Mouse (Mus musculus): ENCODE data around the gene Bmx. TPM values are rescaled to one million over a fixed set of nuclear protein-coding genes. Genes with fewer than 3 reads are reported as not detected.

Bmx gene
- polyA plus RNA-seq, 1 experiment = 2.9 TPM

DNA sequence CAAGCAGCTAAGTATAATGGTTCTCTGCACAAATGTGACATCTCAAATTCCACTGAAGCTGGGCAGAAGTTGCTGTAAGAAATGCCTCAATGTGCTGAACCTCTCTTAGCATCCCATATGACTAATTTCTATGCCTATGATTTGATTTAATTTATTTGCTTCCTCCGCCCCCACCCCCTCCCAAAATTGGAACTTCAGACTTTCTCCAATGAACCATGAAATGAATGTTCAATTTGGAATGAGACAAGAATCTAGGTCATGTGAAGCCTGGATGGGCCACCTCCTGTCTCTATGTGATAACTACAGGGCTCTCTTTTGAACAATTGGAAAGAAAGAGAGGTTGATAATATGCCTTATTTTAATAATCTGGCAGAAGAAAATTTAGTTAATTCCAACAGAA lies 82.7 kb downstream of the Bmx start:
- DNase-seq (ENCODE audit: low spot score) = no peak

- DNase-seq (ENCODE audit: low spot score) = no peak
These were observed 84.1 kb downstream of the Bmx start for GRCm38 (mm10) chrX:164173880-164174279.

- DNase-seq (ENCODE audit: low spot score) = no peak
These were observed 87.0 kb downstream of the Bmx start for GRCm38 (mm10) chrX:164171034-164171433.

GRCm38 (mm10) chrX:164164681-164165080 lies 93.3 kb downstream of the Bmx start:
- DNase-seq (ENCODE audit: low spot score) = no peak

DNA sequence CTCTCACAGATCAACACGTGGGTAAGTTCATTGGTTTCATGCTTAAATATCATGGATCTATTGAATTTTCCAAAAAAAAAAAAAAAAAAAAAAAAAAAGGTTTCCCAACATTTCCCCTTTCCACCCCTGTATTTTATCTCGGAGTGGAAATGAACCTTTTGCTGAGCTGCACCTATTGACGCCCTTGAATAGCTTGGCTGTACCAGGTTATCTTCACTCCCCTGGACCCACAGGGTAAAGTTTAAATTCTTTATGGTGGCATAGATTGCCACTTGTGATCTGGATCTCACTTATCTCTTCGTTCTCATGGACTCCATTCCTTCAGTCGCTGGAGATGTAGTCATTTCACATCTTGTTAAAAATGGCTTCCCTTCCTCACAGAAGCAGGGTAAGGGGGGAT lies 103.4 kb downstream of the Bmx start:
- no peak for DNase-seq (ENCODE audit: low spot score)

GRCm38 (mm10) chrX:164153606-164154005 lies 104.4 kb downstream of the Bmx start:
- DNase-seq (ENCODE audit: low spot score) = no peak

DNA sequence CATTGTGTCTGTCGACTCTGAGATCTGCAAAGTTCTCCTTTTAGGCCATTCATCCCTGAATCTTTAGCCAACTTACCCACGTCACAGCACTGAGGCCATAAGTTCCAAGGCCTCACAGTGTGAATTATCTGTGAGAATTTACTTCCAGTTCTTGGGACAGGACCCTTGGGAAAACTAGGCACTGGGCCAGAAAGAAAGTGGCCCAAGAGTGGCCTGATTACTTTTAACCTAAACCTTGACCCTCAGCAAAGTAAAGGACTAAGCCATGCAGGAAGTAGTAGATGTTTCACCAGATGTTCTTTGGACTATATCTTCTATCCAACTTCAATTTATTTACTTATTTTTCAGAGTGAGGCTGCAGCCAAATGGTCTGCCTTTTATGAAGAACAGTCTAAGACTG lies 105.3 kb downstream of the Bmx start:
- no peak for DNase-seq (ENCODE audit: low spot score)

DNA sequence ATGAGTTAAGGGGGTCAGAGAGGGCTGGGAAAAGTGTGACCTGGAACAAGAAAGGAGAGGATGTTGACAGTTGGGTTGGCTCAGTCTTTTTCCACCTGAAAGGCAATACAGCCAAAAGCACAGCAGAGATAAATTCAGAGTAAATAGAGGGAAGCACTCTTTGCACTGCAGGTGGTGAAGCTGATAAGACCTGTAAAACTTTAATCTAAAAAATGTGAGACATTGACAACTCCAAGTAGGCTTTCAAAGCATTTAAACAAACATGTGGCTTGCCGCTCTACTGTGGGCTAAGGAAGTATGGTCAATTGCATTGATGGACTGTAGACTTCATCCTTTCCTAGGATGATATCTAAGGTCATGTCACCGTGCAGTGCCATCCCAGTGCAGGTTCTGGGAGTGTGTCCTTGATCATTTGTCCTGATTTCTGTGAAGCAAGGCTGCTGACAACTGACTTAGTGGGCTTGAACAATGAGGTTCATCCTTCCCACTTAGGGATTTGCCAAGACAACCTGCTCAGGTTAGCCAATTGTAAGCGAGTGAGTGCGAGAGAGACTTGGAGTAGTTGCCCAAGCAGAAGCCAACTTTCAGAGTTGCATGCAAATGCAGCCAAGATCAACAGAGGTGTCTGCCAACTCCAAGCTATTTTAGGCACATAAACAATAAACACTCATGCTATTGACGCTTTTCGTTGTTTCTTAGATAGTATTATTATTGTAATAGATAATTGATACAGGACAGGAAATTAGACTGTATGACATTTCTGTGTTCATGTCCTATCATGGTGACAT lies 112.3 kb downstream of the Bmx start:
- no peak for DNase-seq (ENCODE audit: low spot score)

Other genes with a start within 250 kb of the Bmx start
- gene Car5b, start 230.2 kb downstream of the Bmx start, polyA plus RNA-seq (2012; rRNA removed) = 9.5 and 10.1 TPM in 2 replicates
- gene Siah1b, start 181.7 kb downstream of the Bmx start, polyA plus RNA-seq (2012; rRNA removed) = 7.5 and 8.9 TPM in 2 replicates
- gene Cltrn, start 169.4 kb downstream of the Bmx start, polyA plus RNA-seq (2012; rRNA removed) = 0.11 TPM in 1 of 2 replicates, not detected in the other
- 7.4 and 7.6 TPM in 2 replicates for gene Ace2, start 118.9 kb downstream of the Bmx start, polyA plus RNA-seq (2012; rRNA removed)
- gene Pir, start 11.2 kb upstream of the Bmx start, polyA plus RNA-seq (2012; rRNA removed) = 20.4 and 21.0 TPM in 2 replicates
- 7.6 and 9.3 TPM in 2 replicates for gene Vegfd, start 115.2 kb upstream of the Bmx start, polyA plus RNA-seq (2012; rRNA removed)
- gene Piga, start 161.6 kb upstream of the Bmx start, polyA plus RNA-seq (2012; rRNA removed) = 4.0 and 4.4 TPM in 2 replicates
- gene Asb11, start 178.8 kb upstream of the Bmx start, polyA plus RNA-seq (2012; rRNA removed) = 0.22 and 0.31 TPM in 2 replicates
- not detected in 2 replicates for gene Asb9, start 248.1 kb upstream of the Bmx start, polyA plus RNA-seq (2012; rRNA removed)